Mouse (Mus musculus) stomach, embryonic 14.5 days (tissue): ENCODE data around the gene Srebf2. TPM values are rescaled to one million over a fixed set of nuclear protein-coding genes. Genes with fewer than 3 reads are reported as not detected.
"Not testable (repeated sequence)": the region's sequence is repeated elsewhere in the genome, so short reads cannot be mapped to it uniquely, and the experiment has no call there.

ENCODE experiments used
- ATAC-seq: fragments of 200-750 bp; cut with Nextera tagmentation; 2 replicates; pipeline ENCODE4 v1.8.0; 2017; ENCODE audit warnings: low read depth, moderate TSS enrichment; ENCODE audit not compliant: insufficient number of reproducible peaks, insufficient read depth, low FRiP score
- H3K27ac ChIP-seq: fragments of 300-500 bp; sonication (generic); 2 replicates; pipeline ENCODE4 v1.5.1; 2014; ENCODE audit warnings: mild to moderate bottlenecking, low read length, moderate library complexity, mixed read lengths
- H3K27me3 ChIP-seq: fragments of 300-500 bp; sonication (generic); 2 replicates; pipeline ENCODE4 v1.6.1; 2014; ENCODE audit warnings: low read length, control low read depth, mixed read lengths; ENCODE audit not compliant: control insufficient read depth, insufficient read depth
- H3K36me3 ChIP-seq: fragments of 300-500 bp; sonication (generic); 2 replicates; pipeline ENCODE4 v1.6.1; 2014; ENCODE audit warnings: mild to moderate bottlenecking, control low read depth, low read length, moderate library complexity, mixed read lengths; ENCODE audit not compliant: control insufficient read depth, insufficient read depth
- H3K4me1 ChIP-seq: fragments of 300-500 bp; sonication (generic); 2 replicates; pipeline ENCODE4 v1.6.1; 2014; ENCODE audit warnings: low read length, control low read depth, mixed read lengths; ENCODE audit not compliant: control insufficient read depth, insufficient read depth
- H3K4me2 ChIP-seq: fragments of 300-500 bp; sonication (generic); replicated peaks from 2 replicates; pipeline ENCODE4 v1.6.1; 2014; ENCODE audit warnings: low read depth, low read length, control low read depth
- H3K4me3 ChIP-seq: fragments of 300-500 bp; sonication (generic); 2 replicates; pipeline ENCODE4 v1.5.1; 2014; ENCODE audit warnings: low read depth, low read length, control low read depth
- H3K9ac ChIP-seq: fragments of 300-500 bp; sonication (generic); replicated peaks from 2 replicates; pipeline ENCODE4 v1.6.1; 2014; ENCODE audit warnings: low read depth, mild to moderate bottlenecking, control low read depth, low read length, moderate library complexity, mixed read lengths
- H3K9me3 ChIP-seq: fragments of 300-500 bp; sonication (generic); 2 replicates; pipeline ENCODE4 v1.6.1; 2016; ENCODE audit warnings: low read depth, low read length, control low read depth; ENCODE audit not compliant: control insufficient read depth
- WGBS: fragments of 180-500 bp; shearing (Covaris S2); extraction: QIAGEN DNeasy Blood & Tissue Kit; methylation state at CpG from one replicate; pipeline ENCODE4 v1.1.7; 2014; 5-methylcytosine and 5-hydroxymethylcytosine counted together
- polyA plus RNA-seq: library from polyadenylated mRNA; unstranded; fragments of >200 nt; fragmentation: Nextera tagmentation; extraction: Ambion mirVana; gene quantifications from 2 replicates; pipeline ENCODE4 v1.2.1, GENCODE M21; 2014

The Srebf2 gene
- polyA plus RNA-seq, 1 experiment from 2014 or later, result 128 TPM

GRCm38 (mm10) chr15:82243311-82243710 lies 96.3 kb downstream of the Srebf2 start:
- no peaks in the 10 kb centered on the region for H3K9me3 ChIP-seq
- 0 out of 2 replicates have a peak, but pooled peaks cover 4% of the 10 kb centered on the region for H3K4me1 ChIP-seq
- ATAC-seq, result no peak
- H3K36me3 ChIP-seq, result no peaks in the 10 kb centered on the region
- peak overlapping the region; percentile 63 for H3K4me3 ChIP-seq
- H3K27ac ChIP-seq, result no peak overlapping the region
- 0 out of 2 replicates have a peak overlapping the region, but pooled peaks have one; percentile 57 for H3K9ac ChIP-seq
- 78% methylated on average over 3 of the region's 3 CpGs for WGBS
- peak overlapping the region; percentile 90 for H3K4me2 ChIP-seq
- H3K27me3 ChIP-seq, result no peaks in the 10 kb centered on the region

- Histone ChIP-seq H3K4me1 (0 out of 2 replicates have a peak, but pooled peaks cover 4% of the 10 kb centered on the region), H3K27me3 (no peaks in the 10 kb centered on the region), H3K4me3 (peak overlapping the region; percentile 63), H3K27ac (peak overlapping the region; percentile 34; the same call in 1 of the 2 replicates), H3K36me3 (no peaks in the 10 kb centered on the region), H3K9ac (peak overlapping the region; percentile 57), H3K9me3 (no peaks in the 10 kb centered on the region), H3K4me2 (peak overlapping the region; percentile 90)
- ATAC-seq, result no peak
- WGBS, result 3% methylated on average over 12 of the region's 12 CpGs
These were observed 96.7 kb downstream of the Srebf2 start for GRCm38 (mm10) chr15:82243742-82244114.

GRCm38 (mm10) chr15:82244115-82244804 lies 97.3 kb downstream of the Srebf2 start, which contains the start of gene Cenpm:
Gene Cenpm, minus strand, starts transcription at chr15:82244748.
- WGBS, result under 1% methylated on average over 65 of the region's 65 CpGs
- Histone ChIP-seq H3K27ac (peak within 1 kb of the TSS; percentile 69; the same call in 1 of the 2 replicates), H3K4me3 (peak within 1 kb of the TSS; percentile 63), H3K36me3 (no peaks in the 10 kb centered on the region), H3K27me3 (no peaks in the 10 kb centered on the region), H3K9me3 (no peaks in the 10 kb centered on the region), H3K4me1 (0 out of 2 replicates have a peak, but pooled peaks cover 4% of the 10 kb centered on the region), H3K4me2 (peak within 1 kb of the TSS; percentile 90), H3K9ac (peak within 1 kb of the TSS; percentile 57)
- peak; percentile 95 for ATAC-seq

GRCm38 (mm10) chr15:82244805-82245161 lies 97.8 kb downstream of the Srebf2 start:
- H3K36me3 ChIP-seq, H3K4me1 ChIP-seq, ATAC-seq, H3K27ac ChIP-seq, H3K9me3 ChIP-seq, H3K27me3 ChIP-seq: not testable (repeated sequence)
- WGBS, result 22% methylated on average over 9 of the region's 9 CpGs
- H3K9ac ChIP-seq, result peak overlapping the region; percentile 57; the same call in 1 of the 2 replicates
- peak overlapping the region; percentile 63 for H3K4me3 ChIP-seq
- H3K4me2 ChIP-seq, result peak overlapping the region; percentile 90

GRCm38 (mm10) chr15:82247131-82247776 lies 100.3 kb downstream of the Srebf2 start:
- Histone ChIP-seq H3K27me3 (no peaks in the 10 kb centered on the region), H3K9ac (no peak overlapping the region), H3K4me1 (0 out of 2 replicates have a peak, but pooled peaks cover 4% of the 10 kb centered on the region), H3K4me3 (no peak overlapping the region), H3K9me3 (no peaks in the 10 kb centered on the region), H3K36me3 (no peaks in the 10 kb centered on the region), H3K27ac (no peak overlapping the region), H3K4me2 (no peak overlapping the region)
- 73% methylated on average over 3 of the region's 3 CpGs for whole genome bisulfite sequencing
- no peak for ATAC-seq

GRCm38 (mm10) chr15:82251579-82251978 lies 104.6 kb downstream of the Srebf2 start:
- H3K4me2 ChIP-seq, result no peak overlapping the region
- no peak overlapping the region for H3K4me3 ChIP-seq
- H3K27me3 ChIP-seq, result no peaks in the 10 kb centered on the region
- WGBS, result 95% methylated on average over 3 of the region's 3 CpGs
- H3K27ac ChIP-seq, result no peak overlapping the region
- no peaks in the 10 kb centered on the region for H3K36me3 ChIP-seq
- H3K9me3 ChIP-seq, result no peaks in the 10 kb centered on the region
- no peaks in the 10 kb centered on the region for H3K4me1 ChIP-seq
- no peak overlapping the region for H3K9ac ChIP-seq
- no peak for ATAC-seq

GRCm38 (mm10) chr15:82252097-82252496 lies 105.1 kb downstream of the Srebf2 start, which contains the start of gene 1500009C09Rik:
Gene 1500009C09Rik, plus strand, starts transcription at chr15:82252397.
- no peaks in the 10 kb centered on the region for H3K36me3 ChIP-seq
- no peaks in the 10 kb centered on the region for H3K4me1 ChIP-seq
- ATAC-seq, result no peak
- H3K9ac ChIP-seq, result no peak within 1 kb of the TSS
- H3K4me2 ChIP-seq, result no peak within 1 kb of the TSS
- H3K27ac ChIP-seq, result no peak within 1 kb of the TSS
- no peaks in the 10 kb centered on the region for H3K27me3 ChIP-seq
- 81% methylated on average over 6 of the region's 6 CpGs for WGBS
- H3K9me3 ChIP-seq, result no peaks in the 10 kb centered on the region
- no peak within 1 kb of the TSS for H3K4me3 ChIP-seq
